Mouse (Mus musculus) forebrain, embryonic 12.5 days (tissue): ENCODE data around the gene Ndufaf2. TPM values are rescaled to one million over a fixed set of nuclear protein-coding genes. Genes with fewer than 3 reads are reported as not detected.

Source experiments
- ATAC-seq: fragments of 200-750 bp; cut with Nextera tagmentation; 2 replicates; pipeline ENCODE4 v1.8.0; 2017; ENCODE audit warnings: moderate TSS enrichment; ENCODE audit not compliant: low FRiP score
- H3K27ac ChIP-seq: fragments of 300-500 bp; sonication (generic); 2 replicates; pipeline ENCODE4 v1.5.1; 2016; ENCODE audit warnings: mild to moderate bottlenecking
- H3K27me3 ChIP-seq: fragments of 300-500 bp; sonication (generic); 2 replicates; pipeline ENCODE4 v1.6.1; 2016; ENCODE audit warnings: mild to moderate bottlenecking
- H3K36me3 ChIP-seq: fragments of 300-500 bp; sonication (generic); replicated peaks from 2 replicates; pipeline ENCODE4 v1.6.1; 2016; ENCODE audit warnings: mild to moderate bottlenecking
- H3K4me1 ChIP-seq: fragments of 300-500 bp; sonication (generic); 2 replicates; pipeline ENCODE4 v1.6.1; 2016
- H3K4me2 ChIP-seq: fragments of 300-500 bp; sonication (generic); 2 replicates; pipeline ENCODE4 v1.6.1; 2016; ENCODE audit warnings: mild to moderate bottlenecking, moderate library complexity
- H3K4me3 ChIP-seq: fragments of 300-500 bp; sonication (generic); replicated peaks from 2 replicates; pipeline ENCODE4 v1.5.1; 2016; ENCODE audit warnings: mild to moderate bottlenecking
- H3K9ac ChIP-seq: fragments of 300-500 bp; sonication (generic); 2 replicates; pipeline ENCODE4 v1.6.1; 2016; ENCODE audit warnings: mild to moderate bottlenecking
- H3K9me3 ChIP-seq: fragments of 300-500 bp; sonication (generic); 2 replicates; pipeline ENCODE4 v1.6.1; 2016
- WGBS: fragments of 180-500 bp; shearing (Covaris S2); methylation state at CpG from one replicate; pipeline ENCODE4 v1.1.7; 2016; 5-methylcytosine and 5-hydroxymethylcytosine counted together
- polyA plus RNA-seq: library from polyadenylated mRNA; unstranded; fragments of >200 nt; fragmentation: Nextera tagmentation; extraction: Ambion mirVana; gene quantifications from 2 replicates; pipeline ENCODE4 v1.2.1, GENCODE M21; 2016

Ndufaf2 gene
- polyA plus RNA-seq, 1 experiment from 2014 or later = 99.3 TPM

- ATAC-seq = no peak
- Histone ChIP-seq H3K9me3 (no peaks in the 10 kb centered on the region), H3K4me2 (no peak overlapping the region), H3K4me1 (no peaks in the 10 kb centered on the region), H3K27ac (no peak overlapping the region), H3K9ac (no peak overlapping the region), H3K36me3 (no peaks in the 10 kb centered on the region), H3K4me3 (no peak overlapping the region), H3K27me3 (no peaks in the 10 kb centered on the region)
- 83% methylated on average over 4 of the region's 4 CpGs for WGBS
Observed at GRCm38 (mm10) chr13:108007861-108008260, 150.6 kb downstream of the Ndufaf2 start.

DNA sequence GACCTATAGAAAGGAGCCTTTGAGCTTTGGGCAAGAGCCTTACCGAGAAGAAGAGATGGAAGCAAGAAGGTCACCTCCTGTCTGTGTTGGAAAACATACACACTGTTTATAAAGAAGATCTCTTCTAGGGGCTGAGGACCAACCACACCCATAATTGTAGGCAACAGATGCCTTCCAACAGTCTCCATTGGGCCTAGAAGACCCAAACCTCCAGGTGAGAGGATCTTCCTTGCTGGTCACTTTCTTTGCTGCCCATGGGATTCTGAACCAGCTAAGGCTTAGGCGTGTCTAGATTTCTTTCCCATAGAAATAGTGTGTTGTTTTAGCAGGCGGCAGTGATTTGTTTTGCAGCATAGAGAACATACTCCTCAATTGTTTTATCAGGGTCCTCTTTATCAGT is 162.1 kb downstream of the Ndufaf2 start:
- ATAC-seq = no peak
- 90% methylated on average over 3 of the region's 3 CpGs for WGBS
- no peak overlapping the region for H3K4me2 ChIP-seq
- H3K4me3 ChIP-seq = no peak overlapping the region
- H3K4me1 ChIP-seq = peaks cover 5% of the 10 kb centered on the region; the same call in 1 of the 2 replicates
- no peaks in the 10 kb centered on the region for H3K27me3 ChIP-seq
- H3K27ac ChIP-seq = no peak overlapping the region
- no peaks in the 10 kb centered on the region for H3K36me3 ChIP-seq
- H3K9me3 ChIP-seq = no peaks in the 10 kb centered on the region
- H3K9ac ChIP-seq = no peak overlapping the region

DNA sequence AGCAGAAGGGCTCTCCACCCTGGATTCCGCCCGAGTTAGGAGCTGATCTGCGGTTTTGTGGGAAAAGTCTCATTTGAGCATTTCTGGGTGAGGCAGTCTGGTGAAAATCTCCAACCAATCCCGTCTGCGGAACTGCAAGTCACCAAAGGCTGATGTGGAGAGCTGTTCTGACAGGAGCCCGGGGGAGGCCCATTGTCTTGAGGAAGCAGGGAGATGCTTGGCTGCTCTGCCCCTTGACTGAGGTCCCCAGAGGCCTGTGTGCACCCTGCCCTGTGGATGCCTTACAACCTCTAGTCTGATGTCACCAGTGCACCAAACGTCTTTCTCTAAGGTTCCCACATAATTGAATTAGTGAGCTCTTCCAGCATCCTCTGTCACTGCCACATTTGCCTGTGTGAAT is 163.2 kb downstream of the Ndufaf2 start:
- Histone ChIP-seq H3K9me3 (no peaks in the 10 kb centered on the region), H3K27me3 (no peaks in the 10 kb centered on the region), H3K4me3 (no peak overlapping the region), H3K27ac (no peak overlapping the region), H3K4me2 (no peak overlapping the region), H3K36me3 (no peaks in the 10 kb centered on the region), H3K9ac (no peak overlapping the region), H3K4me1 (peaks cover 5% of the 10 kb centered on the region; the same call in 1 of the 2 replicates)
- ATAC-seq = no peak
- 45% methylated on average over 7 of the region's 7 CpGs for WGBS

DNA sequence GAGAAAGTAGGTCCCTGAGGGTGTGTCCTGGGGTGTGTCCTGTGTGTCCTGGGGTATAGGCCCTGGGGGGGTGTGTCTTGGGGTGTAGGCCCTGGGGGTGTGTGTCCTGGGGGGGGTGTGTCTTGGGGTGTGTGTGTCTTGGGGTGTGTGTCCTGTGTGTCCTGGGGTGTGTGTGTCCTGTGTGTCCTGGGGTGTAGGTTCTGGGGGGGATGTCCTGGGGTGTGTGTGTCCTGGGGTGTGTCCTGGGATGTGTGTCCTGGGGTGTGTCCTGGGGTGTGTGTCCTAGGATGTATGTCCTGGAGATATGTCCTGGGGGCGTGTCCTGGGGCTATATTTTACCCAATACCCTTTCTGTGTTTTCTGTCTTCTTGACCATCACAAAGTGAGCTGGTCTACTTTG is 165.8 kb downstream of the Ndufaf2 start:
- H3K4me1 ChIP-seq = peaks cover 5% of the 10 kb centered on the region; the same call in 1 of the 2 replicates
- H3K4me3 ChIP-seq = no peak overlapping the region
- H3K36me3 ChIP-seq = no peaks in the 10 kb centered on the region
- H3K9ac ChIP-seq = no peak overlapping the region
- 83% methylated on average over 1 of the region's 1 CpGs for WGBS
- no peak for ATAC-seq
- no peaks in the 10 kb centered on the region for H3K27me3 ChIP-seq
- no peak overlapping the region for H3K27ac ChIP-seq
- no peaks in the 10 kb centered on the region for H3K9me3 ChIP-seq
- no peak overlapping the region for H3K4me2 ChIP-seq

GRCm38 (mm10) chr13:107984641-107985040 is 173.8 kb downstream of the Ndufaf2 start:
- ATAC-seq = no peak
- 90% methylated on average over 5 of the region's 5 CpGs for WGBS
- no peak overlapping the region for H3K4me3 ChIP-seq
- no peak overlapping the region for H3K4me2 ChIP-seq
- H3K4me1 ChIP-seq = no peaks in the 10 kb centered on the region
- H3K9me3 ChIP-seq = no peaks in the 10 kb centered on the region
- H3K27me3 ChIP-seq = no peaks in the 10 kb centered on the region
- no peaks in the 10 kb centered on the region for H3K36me3 ChIP-seq
- no peak overlapping the region for H3K27ac ChIP-seq
- H3K9ac ChIP-seq = no peak overlapping the region

GRCm38 (mm10) chr13:107984186-107984585 is 174.2 kb downstream of the Ndufaf2 start:
- Histone ChIP-seq H3K27ac (no peak overlapping the region), H3K4me1 (no peaks in the 10 kb centered on the region), H3K9me3 (no peaks in the 10 kb centered on the region), H3K9ac (no peak overlapping the region), H3K36me3 (no peaks in the 10 kb centered on the region), H3K4me3 (no peak overlapping the region), H3K4me2 (no peak overlapping the region), H3K27me3 (no peaks in the 10 kb centered on the region)
- no peak for ATAC-seq
- WGBS = 93% methylated on average over 5 of the region's 5 CpGs

- no peak for ATAC-seq
- H3K27ac ChIP-seq = no peak overlapping the region
- H3K4me2 ChIP-seq = no peak overlapping the region
- H3K9ac ChIP-seq = no peak overlapping the region
- no peaks in the 10 kb centered on the region for H3K27me3 ChIP-seq
- no peaks in the 10 kb centered on the region for H3K4me1 ChIP-seq
- 95% methylated on average over 6 of the region's 6 CpGs for WGBS
- no peaks in the 10 kb centered on the region for H3K36me3 ChIP-seq
- no peak overlapping the region for H3K4me3 ChIP-seq
- H3K9me3 ChIP-seq = no peaks in the 10 kb centered on the region
Observed at GRCm38 (mm10) chr13:107983231-107983847, 175.1 kb downstream of the Ndufaf2 start.

DNA sequence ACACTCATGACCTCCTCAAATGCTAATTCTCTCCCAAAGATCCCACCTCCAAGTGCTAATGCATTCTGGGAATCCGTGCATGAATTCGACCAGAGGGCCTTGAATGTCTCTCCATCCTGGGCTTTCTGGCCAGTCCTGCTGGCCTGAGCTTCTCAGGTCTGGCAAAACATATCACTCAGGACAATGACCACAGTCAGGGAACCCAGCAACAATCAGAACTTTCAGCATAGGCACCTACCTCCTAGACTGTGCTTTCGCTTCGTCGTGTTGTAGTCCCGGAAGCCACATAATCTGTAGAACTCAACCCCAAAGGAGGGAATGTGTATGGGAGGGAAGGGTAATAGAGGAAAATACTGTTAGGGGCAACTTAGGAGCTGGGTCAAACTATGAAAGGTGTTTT is 179.0 kb downstream of the Ndufaf2 start:
- Histone ChIP-seq H3K4me3 (no peak overlapping the region), H3K9me3 (no peaks in the 10 kb centered on the region), H3K9ac (no peak overlapping the region), H3K36me3 (no peaks in the 10 kb centered on the region), H3K27ac (no peak overlapping the region), H3K4me2 (no peak overlapping the region), H3K27me3 (no peaks in the 10 kb centered on the region), H3K4me1 (no peaks in the 10 kb centered on the region)
- WGBS = 91% methylated on average over 6 of the region's 6 CpGs
- no peak for ATAC-seq

DNA sequence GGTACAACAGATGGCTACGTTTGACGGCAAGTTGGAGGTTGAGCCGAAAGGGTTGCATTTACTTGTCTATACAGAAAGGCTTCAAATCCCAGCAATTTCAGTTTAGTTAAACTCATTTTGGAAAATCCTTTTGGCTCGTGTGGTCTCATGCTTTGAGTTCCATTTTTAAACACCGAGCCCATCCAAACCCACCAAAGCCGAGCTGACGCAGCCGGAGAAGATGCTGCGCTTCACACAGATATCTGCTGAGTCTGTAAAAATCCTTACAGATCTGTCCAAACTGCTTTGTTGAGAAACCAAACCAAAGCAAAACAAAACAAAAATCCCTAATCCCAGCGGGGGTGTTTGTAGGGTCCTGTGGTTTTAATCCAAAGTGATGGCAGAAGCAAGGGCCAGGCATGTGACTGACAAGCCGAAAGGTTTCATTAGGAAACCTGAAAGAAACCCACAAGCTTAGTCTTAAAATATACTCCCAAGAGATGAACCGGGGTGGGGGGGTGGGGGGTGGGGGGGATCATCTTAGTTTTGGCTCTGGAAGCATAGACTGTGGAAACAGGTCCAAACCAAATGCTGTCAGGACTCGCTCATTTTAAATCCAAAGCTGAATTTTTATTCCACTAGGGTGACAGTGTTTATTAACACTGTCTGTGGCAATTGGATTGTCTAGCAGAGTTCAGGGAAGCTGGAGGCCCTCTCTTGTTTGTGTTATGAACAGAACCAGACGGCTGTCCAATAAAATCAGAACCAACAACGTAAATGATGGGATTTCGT is 181.4 kb downstream of the Ndufaf2 start:
- Histone ChIP-seq H3K4me2 (no peak overlapping the region), H3K4me1 (peaks cover 1% of the 10 kb centered on the region; the same call in 1 of the 2 replicates), H3K9me3 (no peaks in the 10 kb centered on the region), H3K9ac (no peak overlapping the region), H3K27ac (no peak overlapping the region), H3K4me3 (no peak overlapping the region), H3K27me3 (no peaks in the 10 kb centered on the region), H3K36me3 (no peaks in the 10 kb centered on the region)
- no peak for ATAC-seq
- 87% methylated on average over 16 of the region's 16 CpGs for WGBS

GRCm38 (mm10) chr13:107972451-107972850 is 186.0 kb downstream of the Ndufaf2 start:
- no peak overlapping the region for H3K4me2 ChIP-seq
- H3K27ac ChIP-seq = no peak overlapping the region
- H3K9me3 ChIP-seq = no peaks in the 10 kb centered on the region
- ATAC-seq = no peak
- H3K36me3 ChIP-seq = no peaks in the 10 kb centered on the region
- no peaks in the 10 kb centered on the region for H3K27me3 ChIP-seq
- H3K4me3 ChIP-seq = no peak overlapping the region
- WGBS = 87% methylated on average over 4 of the region's 4 CpGs
- no peak overlapping the region for H3K9ac ChIP-seq
- H3K4me1 ChIP-seq = peaks cover 19% of the 10 kb centered on the region

- H3K4me3 ChIP-seq = no peak overlapping the region
- H3K9ac ChIP-seq = no peak overlapping the region
- H3K4me2 ChIP-seq = no peak overlapping the region
- peaks cover 19% of the 10 kb centered on the region for H3K4me1 ChIP-seq
- H3K9me3 ChIP-seq = no peaks in the 10 kb centered on the region
- 53% methylated on average over 7 of the region's 7 CpGs for WGBS
- no peak overlapping the region for H3K27ac ChIP-seq
- H3K27me3 ChIP-seq = no peaks in the 10 kb centered on the region
- no peaks in the 10 kb centered on the region for H3K36me3 ChIP-seq
- no peak for ATAC-seq
Observed at GRCm38 (mm10) chr13:107971868-107972267, 186.6 kb downstream of the Ndufaf2 start.

GRCm38 (mm10) chr13:107970422-107971142 is 187.8 kb downstream of the Ndufaf2 start:
- Histone ChIP-seq H3K9me3 (no peaks in the 10 kb centered on the region), H3K27ac (peak overlapping the region; percentile 54), H3K4me3 (no peak overlapping the region), H3K4me2 (peak overlapping the region; percentile 34; the same call in 1 of the 2 replicates), H3K4me1 (peaks cover 19% of the 10 kb centered on the region), H3K9ac (no peak overlapping the region), H3K36me3 (no peaks in the 10 kb centered on the region), H3K27me3 (no peaks in the 10 kb centered on the region)
- WGBS = 61% methylated on average over 11 of the region's 11 CpGs
- ATAC-seq = peak; percentile 45; the same call in 1 of the 2 replicates
